Mouse (Mus musculus) ES-CJ7 (cell line): Measurements from ENCODE around the gene Crygf.
"Not testable (repeated sequence)": the region's sequence is repeated elsewhere in the genome, so short reads cannot be mapped to it uniquely, and the experiment has no call there.

ENCODE experiments used
- DNase-seq: peaks from one replicate; pipeline ENCODE4 v3.0.0; 2011; ENCODE audit warnings: low read depth, low spot score

Crygf gene

DNA sequence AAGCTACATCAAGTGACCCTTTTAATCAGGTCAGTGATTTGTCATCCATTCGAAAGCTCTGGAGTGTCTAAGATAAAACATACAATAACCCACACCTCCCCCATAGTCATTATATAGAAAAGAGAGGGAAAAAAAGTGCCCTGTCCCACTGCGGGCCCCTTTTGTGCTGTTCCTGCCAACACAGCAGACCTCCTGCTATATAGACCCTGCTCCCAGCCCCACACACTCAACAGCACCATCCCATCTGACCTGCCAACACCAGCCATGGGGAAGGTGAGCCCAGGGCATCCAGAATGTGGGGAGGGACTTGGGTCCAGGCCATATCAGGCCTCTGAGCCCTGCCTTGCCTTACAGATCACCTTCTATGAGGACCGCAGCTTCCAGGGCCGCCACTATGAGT lies at the start of gene Crygf:
Crygf (plus strand) TSS at position 227 of the 400 bp plus-strand sequence.
- no peak for DNase-seq

DNA sequence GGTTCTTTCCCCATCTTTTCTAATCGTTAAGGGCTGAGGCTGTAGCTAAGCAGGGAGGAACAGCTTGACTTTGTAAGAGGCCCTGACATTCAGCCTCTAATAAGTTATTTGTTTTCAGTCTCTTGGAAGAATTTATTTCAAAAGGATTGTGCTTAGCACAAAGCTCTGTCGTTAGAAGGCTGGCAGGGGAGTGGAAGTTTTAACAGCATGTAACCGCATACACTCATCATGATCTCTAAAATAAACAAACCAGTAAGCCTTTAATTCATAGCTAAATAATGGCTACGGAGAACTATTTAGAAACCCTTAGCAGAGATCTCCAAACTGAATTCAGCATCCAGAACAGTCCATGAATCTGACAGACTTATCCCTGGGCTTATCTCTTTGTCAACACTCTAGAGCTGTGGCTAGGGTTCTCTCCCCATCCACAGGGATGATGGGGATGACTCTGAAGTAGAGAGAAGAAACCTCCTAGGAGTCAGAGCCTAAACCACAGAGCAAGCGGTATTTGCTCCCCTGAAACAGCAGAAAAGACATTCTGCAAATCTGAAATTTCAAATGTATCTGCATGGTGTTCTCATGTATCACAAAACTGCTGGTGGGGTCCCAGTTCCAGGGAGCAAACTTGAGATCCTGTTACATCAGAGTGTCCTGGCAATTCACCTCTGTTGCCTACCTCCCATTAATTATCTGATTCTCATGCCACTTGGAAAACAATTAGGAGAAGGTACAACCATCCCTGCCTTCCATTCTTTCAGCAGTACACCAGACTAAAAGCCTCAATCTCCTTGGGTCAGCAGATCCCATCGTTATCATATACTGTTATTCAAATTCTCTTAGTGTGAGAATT lies 734 bp upstream of the Crygf start:
- no peak for DNase-seq

DNA sequence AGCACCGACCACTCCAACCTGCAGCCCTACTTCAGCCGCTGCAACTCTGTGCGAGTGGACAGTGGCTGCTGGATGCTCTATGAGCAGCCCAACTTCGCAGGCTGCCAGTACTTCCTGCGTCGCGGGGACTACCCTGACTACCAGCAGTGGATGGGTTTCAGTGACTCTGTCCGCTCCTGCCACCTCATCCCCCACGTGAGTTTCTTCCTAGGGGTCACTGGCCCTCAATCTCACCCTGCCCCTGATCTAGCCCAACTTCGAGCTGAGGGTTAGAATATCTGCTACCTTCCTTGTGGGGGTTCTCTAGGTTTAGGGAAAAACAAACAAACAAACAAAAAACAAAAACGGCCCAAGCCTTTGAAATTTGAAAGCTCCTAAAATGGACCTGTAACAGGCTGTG lies 376 bp downstream of the Crygf start:
- DNase-seq: not testable (repeated sequence)

GRCm38 (mm10) chr1:65930055-65930454 lies 3.7 kb downstream of the Crygf start:
- no peak for DNase-seq

DNA sequence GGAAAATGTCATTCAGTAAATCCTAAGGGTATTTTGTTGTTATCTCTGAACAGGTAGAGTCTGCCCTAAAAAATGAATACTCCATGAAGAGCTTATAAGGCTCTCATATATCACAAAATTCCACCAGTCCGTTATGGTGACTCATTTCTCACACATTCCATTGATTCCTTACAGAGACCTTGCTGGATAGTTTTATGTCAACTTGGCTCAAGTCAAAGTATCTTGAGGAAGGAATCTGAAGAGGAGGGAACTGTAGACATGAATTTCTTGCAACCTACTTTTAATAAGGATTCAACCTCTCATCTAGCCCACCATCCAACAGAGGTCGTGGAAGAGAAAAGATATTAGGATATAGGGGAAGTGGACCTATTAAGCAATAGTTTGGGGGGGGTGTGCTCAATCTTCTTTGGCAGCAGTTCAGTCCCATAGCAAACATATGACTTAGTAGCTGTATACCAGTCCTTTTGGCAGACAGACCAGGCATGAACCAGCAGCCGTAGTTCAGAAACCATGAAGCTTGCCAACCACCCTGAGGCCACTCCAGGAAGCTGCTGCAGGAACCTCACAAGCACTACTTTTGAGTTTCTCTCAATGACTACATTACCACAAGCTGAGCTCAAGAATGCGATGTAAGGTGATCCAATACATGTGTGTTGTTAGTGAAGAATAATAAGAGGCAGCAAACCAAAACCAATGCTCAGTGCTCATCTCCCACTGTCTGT lies 5.9 kb downstream of the Crygf start:
- no peak for DNase-seq
